21 mouse cellular contexts compared by ENCODE assay signal in genomic region chr1:153753725-153754464, GRCm38 (mm10). TPM values are rescaled to one million over a fixed set of nuclear protein-coding genes. Genes with fewer than 3 reads are reported as not detected.
DNase-seq lines count a peak whose midpoint lies in the region; ATAC-seq and TF ChIP-seq lines count a peak whose summit lies in the region.
"Had no signal": no experiment of that assay in that cellular context is flagged by ENCODE, and none has a peak within 500 bp of the region (broad histone marks: within the 10 kb centered on the region; RNA-seq: fewer than 3 reads in every experiment).

No protein-coding gene starts in this region.

- no peak for ATAC-seq in liver, embryonic 13.5 days (ENCODE audit: low read depth)
- no peak for ATAC-seq in liver, embryonic 11.5 days (replicated peaks; ENCODE audit: low FRiP score)
- ATAC-seq in lung, embryonic 15.5 days (ENCODE audit: borderline replicate concordance, extremely low read depth, low FRiP score, low TSS enrichment), result peak; percentile 23; the same call in 1 of the 2 replicates
- ATAC-seq: forebrain, postnatal 0 days; hindbrain, postnatal 0 days had no signal

- H3K79me2 ChIP-seq in macrophage (ENCODE audit: inconsistent target), result peaks cover 65% of the 10 kb centered on the region

- H3K27me3 ChIP-seq in liver, embryonic 13.5 days, result no peaks in the 10 kb centered on the region
- no peaks in the 10 kb centered on the region for H3K27me3 ChIP-seq in liver, embryonic 11.5 days (replicated peaks; ENCODE audit: control insufficient read depth, insufficient read depth, low read length)
- H3K27me3 ChIP-seq in lung, embryonic 15.5 days, result no peaks in the 10 kb centered on the region
- H3K27me3 ChIP-seq: CH12.LX; neural tube, embryonic 13.5 days had no signal

- H3K36me3 ChIP-seq in liver, embryonic 13.5 days, result peaks cover 28% of the 10 kb centered on the region
- no peaks in the 10 kb centered on the region for H3K36me3 ChIP-seq in liver, embryonic 11.5 days (ENCODE audit: control insufficient read depth, insufficient read depth, low read length)
- H3K36me3 ChIP-seq in lung, embryonic 15.5 days, result no peaks in the 10 kb centered on the region
- H3K36me3 ChIP-seq in macrophage (ENCODE audit: inconsistent target), result peaks cover 25% of the 10 kb centered on the region
- H3K36me3 ChIP-seq: heart, embryonic 10.5 days had no signal

- H3K4me3 ChIP-seq in gastrocnemius, adult 2 months, result peak overlapping the region; percentile 72
- no peak overlapping the region for H3K4me3 ChIP-seq in liver, embryonic 13.5 days (replicated peaks)
- H3K4me3 ChIP-seq in liver, embryonic 11.5 days (ENCODE audit: low read depth, low read length), result no peak overlapping the region
- no peak overlapping the region for H3K4me3 ChIP-seq in lung, embryonic 15.5 days
- peak overlapping the region; percentile 97 for H3K4me3 ChIP-seq in macrophage (ENCODE audit: inconsistent target)
- H3K4me3 ChIP-seq: embryonic facial prominence, embryonic 10.5 days; heart, embryonic 10.5 days; neural tube, embryonic 13.5 days had no signal

- no peak overlapping the region for H3K27ac ChIP-seq in gastrocnemius, adult 2 months
- no peak overlapping the region for H3K27ac ChIP-seq in liver, embryonic 13.5 days
- H3K27ac ChIP-seq in liver, embryonic 11.5 days (ENCODE audit: low read depth, low read length), result no peak overlapping the region
- H3K27ac ChIP-seq in lung, embryonic 15.5 days, result no peak overlapping the region
- peak overlapping the region; percentile 99 for H3K27ac ChIP-seq in macrophage
- H3K27ac ChIP-seq: embryonic facial prominence, embryonic 10.5 days; heart, embryonic 10.5 days; hindbrain, postnatal 0 days; liver, embryonic 14.5 days; neural tube, embryonic 13.5 days had no signal

- no peaks in the 10 kb centered on the region for H3K9me3 ChIP-seq in liver, embryonic 13.5 days (replicated peaks)
- H3K9me3 ChIP-seq in liver, embryonic 11.5 days (ENCODE audit: control insufficient read depth, low read length), result no peaks in the 10 kb centered on the region
- no peaks in the 10 kb centered on the region for H3K9me3 ChIP-seq in lung, embryonic 15.5 days
- H3K9me3 ChIP-seq: embryonic facial prominence, embryonic 10.5 days; heart, embryonic 10.5 days; neural tube, embryonic 13.5 days had no signal

- 74% methylated on average over 25 of the region's 25 CpGs for WGBS in liver, embryonic 13.5 days (ENCODE audit: insufficient replicate concordance)
- WGBS in liver, embryonic 11.5 days, result 74% methylated on average over 25 of the region's 25 CpGs
- 45% methylated on average over 25 of the region's 25 CpGs for WGBS in lung, embryonic 15.5 days
- 72% methylated on average over 25 of the region's 25 CpGs for WGBS in macrophage (ENCODE audit: missing documents)

- no peak for TF ChIP-seq CTCF in gastrocnemius, adult 2 months (IDR thresholded peaks at IDR 0.05)

- peaks cover 50% of the 10 kb centered on the region for H3K4me1 ChIP-seq in liver, embryonic 13.5 days (replicated peaks)
- peaks cover 8% of the 10 kb centered on the region for H3K4me1 ChIP-seq in liver, embryonic 11.5 days (replicated peaks; ENCODE audit: control insufficient read depth, insufficient read depth, low read length)
- H3K4me1 ChIP-seq in lung, embryonic 15.5 days, result peaks cover 29% of the 10 kb centered on the region

- intact Hi-C loops in gastrocnemius, adult 2 months (cut with DNase I), result no loop called here
- intact Hi-C loops in gastrocnemius, postnatal 14 days (cut with DNase I; ENCODE audit: low total_unique reads), result no loop called here
- intact Hi-C loops in left cerebral cortex, postnatal 4 days (cut with DNase I), result no loop called here

- DNase-seq in gastrocnemius, adult 2 months, result no peak
- DNase-seq in gastrocnemius, postnatal 14 days, result no peak
- no peak for DNase-seq in liver, embryonic 13.5 days
- DNase-seq in liver, embryonic 11.5 days (ENCODE audit: low spot score), result no peak
- no peak for DNase-seq in adrenal gland, postnatal 10 days
- no peak for DNase-seq in left cerebral cortex, postnatal 4 days
- DNase-seq: cerebellum, adult 11 months; cerebellum, postnatal 14 days; forebrain, postnatal 0 days; kidney, adult 8-10 months; kidney, postnatal 4 days; right cerebral cortex, postnatal 14 days had no signal

- H3K9ac ChIP-seq in liver, embryonic 13.5 days, result peak overlapping the region; percentile 13; the same call in 1 of the 2 replicates
- no peak overlapping the region for H3K9ac ChIP-seq in liver, embryonic 11.5 days (ENCODE audit: low read depth, low read length)
- H3K9ac ChIP-seq in lung, embryonic 15.5 days, result no peak overlapping the region
- H3K9ac ChIP-seq: forebrain, postnatal 0 days; liver, embryonic 14.5 days; neural tube, embryonic 13.5 days had no signal

- peak overlapping the region; percentile 19; the same call in 1 of the 2 replicates for H3K4me2 ChIP-seq in liver, embryonic 13.5 days
- no peak overlapping the region for H3K4me2 ChIP-seq in liver, embryonic 11.5 days
- H3K4me2 ChIP-seq in lung, embryonic 15.5 days, result peak overlapping the region; percentile 44
- H3K4me2 ChIP-seq: midbrain, embryonic 11.5 days; neural tube, embryonic 13.5 days had no signal

RNA-seq across cellular contexts. Expression of gene Rnasel, which starts 4.7 kb away (rescaled TPM):
- 1 to 10 TPM in 1 of 2 experiments, under 1 TPM in 1; 0.92 to 1.1 TPM for total RNA-seq in gastrocnemius, adult 2 months (2021)
- 1 to 10 TPM; 4.1 TPM for total RNA-seq in gastrocnemius, postnatal 14 days (2021)
- polyA plus RNA-seq in liver, embryonic 13.5 days (2015; fragmentation: Nextera tagmentation; extraction: Ambion mirVana), result 13.8 and 15.9 TPM in 2 replicates
- 5.4 and 7.2 TPM in 2 replicates for polyA plus RNA-seq in liver, embryonic 11.5 days (2014; fragmentation: Nextera tagmentation; extraction: Ambion mirVana)
- 5.3 and 7.0 TPM in 2 replicates for polyA plus RNA-seq in lung, embryonic 15.5 days (2015; fragmentation: Nextera tagmentation; extraction: Ambion mirVana)
- 100 to 1,000 TPM in 20 of 26 experiments, 10 to 100 TPM in 6; 49.0 to 419 (median 192) TPM for total RNA-seq in macrophage (2018; cell fraction: chromatin; rRNA removed)
- total RNA-seq in macrophage (2018; cell fraction: cytosol; rRNA removed), result 100 to 1,000 TPM in 25 of 26 experiments, 10 to 100 TPM in 1; 83.8 to 308 (median 169) TPM
- 100 to 1,000 TPM in 25 of 26 experiments, 10 to 100 TPM in 1; 86.5 to 468 (median 181) TPM for total RNA-seq in macrophage (2018; cell fraction: nucleus; rRNA removed)
- polyA plus RNA-seq in macrophage (2018), result 147 to 181 TPM (median 163 TPM) in 3 replicates
- 10 to 100 TPM; 12.1 to 15.5 TPM for total RNA-seq in adrenal gland, postnatal 10 days (2021)
- 10 to 100 TPM; 33.7 to 34.4 TPM for total RNA-seq in left cerebral cortex, postnatal 4 days (2021)

RNA-seq across cellular contexts. Expression of gene Rgs16, which starts 13.7 kb away (rescaled TPM):
- total RNA-seq in gastrocnemius, adult 2 months (2021), result 1 to 10 TPM in 1 of 2 experiments, under 1 TPM in 1; 0.59 to 1.8 TPM
- total RNA-seq in gastrocnemius, postnatal 14 days (2021), result 1 to 10 TPM; 3.1 to 4.1 TPM
- 0.39 and 0.56 TPM in 2 replicates for polyA plus RNA-seq in liver, embryonic 13.5 days (2015; fragmentation: Nextera tagmentation; extraction: Ambion mirVana)
- polyA plus RNA-seq in liver, embryonic 11.5 days (2014; fragmentation: Nextera tagmentation; extraction: Ambion mirVana), result 0.94 and 1.3 TPM in 2 replicates
- polyA plus RNA-seq in lung, embryonic 15.5 days (2015; fragmentation: Nextera tagmentation; extraction: Ambion mirVana), result 1.7 and 1.9 TPM in 2 replicates
- under 1 TPM in 9 of 26 experiments, not detected in 17; 0.25 to 0.87 (median 0.36) TPM for total RNA-seq in macrophage (2018; cell fraction: chromatin; rRNA removed)
- under 1 TPM in 22 of 26 experiments, not detected in 4; 0.04 to 0.99 (median 0.17) TPM for total RNA-seq in macrophage (2018; cell fraction: cytosol; rRNA removed)
- total RNA-seq in macrophage (2018; cell fraction: nucleus; rRNA removed), result 1 to 10 TPM in 1 of 26 experiments, under 1 TPM in 13, not detected in 12; 0.18 to 1.3 (median 0.31) TPM
- polyA plus RNA-seq in macrophage (2018), result 0.11 to 1.2 TPM (median 0.14 TPM) in 3 replicates
- 10 to 100 TPM; 10.3 to 48.8 TPM for total RNA-seq in adrenal gland, postnatal 10 days (2021)
- total RNA-seq in left cerebral cortex, postnatal 4 days (2021), result 1 to 10 TPM; 7.2 to 7.8 TPM

Comparison
In these comparisons a context has a peak if more than half of its experiments do, and no peak if none do; other contexts are left out.
1. H3K4me3 ChIP-seq: peak in gastrocnemius, adult 2 months (single experiment) and macrophage (single experiment); none in liver, embryonic 13.5 days (single experiment), liver, embryonic 11.5 days (single experiment) and lung, embryonic 15.5 days (single experiment).